Mouse (Mus musculus) layer of hippocampus, adult 18-20 months (tissue): ENCODE measurements around the gene Zfp493. TPM values are rescaled to one million over a fixed set of nuclear protein-coding genes. Genes with fewer than 3 reads are reported as not detected.
"Not testable (repeated sequence)": the region's sequence is repeated elsewhere in the genome, so short reads cannot be mapped to it uniquely, and the experiment has no call there.

Experiments used
- DNase-seq, 2 experiments: peaks; one replicate each; pipeline ENCODE4 v3.0.0; 2022; ENCODE audit warnings: low spot score in 2 of 2
- long read RNA-seq: library from polyadenylated mRNA; stranded (forward); transcript quantifications from one replicate; pipeline ENCODE4 v2.0.0, GENCODE M21; 2021
- total RNA-seq, 2 experiments: library from RNA; stranded (reverse); gene quantifications; 2 replicates each; pipeline ENCODE4 v1.2.3; 2021

Zfp493 gene
- total RNA-seq = 1 to 10 TPM; 4.0 to 4.5 TPM
- long read RNA-seq, partial matches to known transcripts = 0 of 6 reads
- long read RNA-seq, other reads (novel, unspliced or antisense) = 1 of 6 reads

- DNase-seq = peak; percentile 50 to 82
These were observed at the start of gene Zfp493 for GRCm38 (mm10) chr13:67779265-67780221. Gene Zfp493 (plus strand): TSS chr13:67779693.

- not testable (repeated sequence) for DNase-seq
These were observed 45.1 kb upstream of the Zfp493 start for GRCm38 (mm10) chr13:67734391-67734790.

- no peak for DNase-seq
These were observed 36.6 kb upstream of the Zfp493 start for GRCm38 (mm10) chr13:67742941-67743340.

GRCm38 (mm10) chr13:67743896-67744295 lies 35.6 kb upstream of the Zfp493 start:
- DNase-seq = no peak

GRCm38 (mm10) chr13:67754333-67755306 lies 24.9 kb upstream of the Zfp493 start, which contains the start of gene Zfp85:
Gene Zfp85 (minus strand): TSS chr13:67755228.
- peak; percentile 33 to 66 for DNase-seq

- DNase-seq = peak in 1 of 2 experiments; percentile 6
These were observed 23.7 kb upstream of the Zfp493 start for GRCm38 (mm10) chr13:67755761-67756160.

- no peak for DNase-seq
These were observed 19.5 kb upstream of the Zfp493 start for GRCm38 (mm10) chr13:67759966-67760365.

GRCm38 (mm10) chr13:67763031-67763768 lies 16.3 kb upstream of the Zfp493 start:
- DNase-seq = no peak

- no peak for DNase-seq
These were observed 12.5 kb downstream of the Zfp493 start for GRCm38 (mm10) chr13:67791921-67792455.

- no peak for DNase-seq
These were observed 19.1 kb downstream of the Zfp493 start for GRCm38 (mm10) chr13:67798618-67799017.

- not testable (repeated sequence) for DNase-seq
These were observed 19.7 kb downstream of the Zfp493 start for GRCm38 (mm10) chr13:67799151-67799550.

GRCm38 (mm10) chr13:67811651-67812210 lies 32.2 kb downstream of the Zfp493 start:
- no peak for DNase-seq

- DNase-seq = no peak
These were observed 33.6 kb downstream of the Zfp493 start for GRCm38 (mm10) chr13:67812961-67813709.

GRCm38 (mm10) chr13:67813710-67814660 lies 34.5 kb downstream of the Zfp493 start, which contains the start of gene Zfp273:
Gene Zfp273 (plus strand): TSS chr13:67813740.
- DNase-seq = peak; percentile 67 to 89

GRCm38 (mm10) chr13:67818636-67819035 lies 39.1 kb downstream of the Zfp493 start:
- peak in 1 of 2 experiments; percentile 50 for DNase-seq

- peak; percentile 48 to 84 for DNase-seq
These were observed 51.4 kb downstream of the Zfp493 start, which contains the start of gene Gm10037 for GRCm38 (mm10) chr13:67830911-67831336. Gene Gm10037 (plus strand): TSS chr13:67831106.

- not testable (repeated sequence) for DNase-seq
These were observed 53.6 kb downstream of the Zfp493 start for GRCm38 (mm10) chr13:67833137-67833536.
